Mouse (Mus musculus): ENCODE data around the gene Cela1. TPM values are rescaled to one million over a fixed set of nuclear protein-coding genes. Genes with fewer than 3 reads are reported as not detected.

Gene Cela1
- polyA plus RNA-seq, 1 experiment from 2014 or later, result 4.2 TPM

DNA sequence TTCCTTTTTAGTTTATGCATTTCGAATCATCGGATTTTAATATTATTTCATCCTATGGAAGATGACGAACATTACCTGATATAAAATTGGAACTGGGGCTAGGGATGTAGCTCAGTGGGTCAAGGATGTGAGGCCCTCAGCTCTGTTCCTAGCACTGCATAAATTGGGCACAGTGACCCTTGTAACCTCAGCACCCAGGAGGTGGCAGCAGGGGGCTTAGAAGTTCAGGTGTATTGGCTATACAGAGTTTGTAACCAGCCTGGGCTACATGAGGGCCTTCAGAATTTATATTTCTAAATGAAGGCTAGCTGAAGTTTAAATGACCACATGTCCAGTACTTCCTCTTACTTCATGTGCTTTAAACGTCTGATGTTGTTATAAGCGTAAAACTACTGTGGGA, 33.7 kb upstream of the Cela1 start:
- H3K9ac ChIP-seq, result no peak overlapping the region
- no peak for ATAC-seq (ENCODE audit: insufficient number of reproducible peaks, low FRiP score, low TSS enrichment, low read depth)
- WGBS, result 63% methylated on average over 5 of the region's 5 CpGs

DNA sequence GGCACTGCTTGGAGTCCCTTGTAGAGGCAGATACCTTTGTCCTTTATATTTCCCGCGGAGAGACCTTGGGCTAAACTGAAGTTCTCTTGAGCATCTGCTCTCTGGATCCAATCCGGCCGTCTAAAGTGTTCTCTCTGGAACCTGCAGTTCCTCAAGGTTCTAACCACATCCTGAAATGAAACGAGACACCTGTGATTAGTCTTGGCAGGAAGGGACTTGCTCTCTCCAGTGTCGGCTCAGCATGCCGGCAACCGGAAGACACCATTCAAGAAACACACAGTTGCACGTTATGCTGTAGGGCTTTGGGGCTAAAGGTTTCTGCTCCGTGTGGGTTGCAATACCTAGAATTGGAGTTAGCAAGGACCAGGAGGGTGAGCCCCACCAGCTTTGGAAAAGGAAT, 32.3 kb upstream of the Cela1 start:
- 58% methylated on average over 10 of the region's 10 CpGs for WGBS
- Histone ChIP-seq H3K4me1 (no peaks in the 10 kb centered on the region), H3K4me3 (no peak overlapping the region), H3K9ac (no peak overlapping the region), H3K9me3 (no peaks in the 10 kb centered on the region), H3K27me3 (no peaks in the 10 kb centered on the region), H3K27ac (no peak overlapping the region), H3K36me3 (no peaks in the 10 kb centered on the region), H3K4me2 (no peak overlapping the region)
- no peak for ATAC-seq (ENCODE audit: insufficient number of reproducible peaks, low FRiP score, low TSS enrichment, low read depth)

More for the DNA sequence above, 33.7 kb upstream of the Cela1 start:
- H3K27ac ChIP-seq, result no peak overlapping the region
- no peaks in the 10 kb centered on the region for H3K9me3 ChIP-seq
- no peaks in the 10 kb centered on the region for H3K36me3 ChIP-seq
- no peaks in the 10 kb centered on the region for H3K4me1 ChIP-seq
- H3K4me3 ChIP-seq, result no peak overlapping the region
- H3K4me2 ChIP-seq, result no peak overlapping the region
- H3K27me3 ChIP-seq, result no peaks in the 10 kb centered on the region

DNA sequence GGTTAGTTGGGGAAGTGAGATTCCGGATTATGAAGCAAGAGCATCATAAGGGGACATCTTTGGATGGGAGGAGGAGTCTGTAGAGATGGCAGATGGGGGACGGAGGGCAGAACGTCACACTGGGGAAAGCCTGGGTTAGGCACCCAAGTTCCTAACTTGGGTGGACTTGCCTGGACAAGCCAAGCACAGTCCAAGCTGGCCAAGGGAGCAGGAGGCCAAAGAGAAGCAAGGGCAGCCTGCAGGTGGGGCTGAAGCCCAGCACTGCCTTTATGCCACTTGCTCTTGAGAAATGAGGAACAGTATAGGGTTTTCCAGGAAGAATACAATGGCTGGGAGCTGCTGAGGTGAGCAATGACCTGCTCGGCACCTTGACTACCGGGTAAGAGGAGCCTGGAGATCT, 31.5 kb upstream of the Cela1 start:
- Histone ChIP-seq H3K27ac (no peak overlapping the region), H3K9ac (no peak overlapping the region), H3K4me3 (no peak overlapping the region), H3K27me3 (no peaks in the 10 kb centered on the region), H3K4me2 (no peak overlapping the region), H3K9me3 (no peaks in the 10 kb centered on the region), H3K36me3 (no peaks in the 10 kb centered on the region), H3K4me1 (no peaks in the 10 kb centered on the region)
- WGBS, result 90% methylated on average over 5 of the region's 5 CpGs
- no peak for ATAC-seq (ENCODE audit: insufficient number of reproducible peaks, low FRiP score, low TSS enrichment, low read depth)

DNA sequence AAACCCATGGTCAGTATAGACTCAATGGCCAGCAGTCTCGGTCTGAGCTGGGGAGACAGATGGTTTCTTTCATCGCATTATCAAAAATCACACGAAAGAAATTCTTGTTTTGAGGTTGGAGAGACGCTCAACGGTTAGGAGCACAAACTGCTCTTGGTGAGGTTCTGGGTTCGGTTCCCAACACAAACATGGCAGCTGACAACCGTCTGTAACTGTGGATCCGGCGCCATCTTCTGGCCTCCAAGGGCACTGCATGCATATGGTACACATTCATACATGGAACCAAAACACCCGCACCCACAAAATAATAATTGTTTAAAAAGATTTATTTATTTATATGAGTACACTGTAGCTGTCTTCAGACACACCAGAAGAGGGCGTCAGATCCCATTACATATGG, 30.9 kb upstream of the Cela1 start:
- H3K9me3 ChIP-seq, result no peaks in the 10 kb centered on the region
- no peaks in the 10 kb centered on the region for H3K36me3 ChIP-seq
- H3K4me3 ChIP-seq, result no peak overlapping the region
- no peak for ATAC-seq (ENCODE audit: insufficient number of reproducible peaks, low FRiP score, low TSS enrichment, low read depth)
- H3K27me3 ChIP-seq, result no peaks in the 10 kb centered on the region
- H3K4me2 ChIP-seq, result no peak overlapping the region
- no peaks in the 10 kb centered on the region for H3K4me1 ChIP-seq
- 83% methylated on average over 11 of the region's 11 CpGs for WGBS
- H3K27ac ChIP-seq, result no peak overlapping the region
- H3K9ac ChIP-seq, result no peak overlapping the region

DNA sequence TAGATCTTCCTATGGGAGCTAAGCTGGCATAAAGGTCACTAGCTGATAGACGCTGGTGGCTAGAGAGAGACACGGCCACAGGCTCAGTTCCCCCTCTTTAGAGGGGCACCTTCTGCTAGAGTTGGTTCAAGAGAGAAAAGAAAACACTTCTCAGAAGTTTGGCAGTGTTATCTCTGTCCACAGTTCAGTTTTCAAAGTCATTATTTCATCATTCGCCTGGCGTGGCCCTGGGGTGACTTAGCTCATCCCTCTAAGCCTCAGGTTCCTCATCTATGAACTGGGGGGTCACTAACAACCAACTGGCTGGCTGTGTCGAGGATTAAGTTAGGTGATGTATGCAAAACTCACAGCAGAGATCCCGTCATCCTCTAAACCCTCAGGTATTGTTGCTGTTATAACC, 30.2 kb upstream of the Cela1 start:
- Histone ChIP-seq H3K4me2 (no peak overlapping the region), H3K27ac (no peak overlapping the region), H3K9ac (no peak overlapping the region), H3K27me3 (no peaks in the 10 kb centered on the region), H3K9me3 (no peaks in the 10 kb centered on the region), H3K36me3 (no peaks in the 10 kb centered on the region), H3K4me1 (no peaks in the 10 kb centered on the region), H3K4me3 (no peak overlapping the region)
- 70% methylated on average over 6 of the region's 6 CpGs for WGBS
- no peak for ATAC-seq (ENCODE audit: insufficient number of reproducible peaks, low FRiP score, low TSS enrichment, low read depth)

DNA sequence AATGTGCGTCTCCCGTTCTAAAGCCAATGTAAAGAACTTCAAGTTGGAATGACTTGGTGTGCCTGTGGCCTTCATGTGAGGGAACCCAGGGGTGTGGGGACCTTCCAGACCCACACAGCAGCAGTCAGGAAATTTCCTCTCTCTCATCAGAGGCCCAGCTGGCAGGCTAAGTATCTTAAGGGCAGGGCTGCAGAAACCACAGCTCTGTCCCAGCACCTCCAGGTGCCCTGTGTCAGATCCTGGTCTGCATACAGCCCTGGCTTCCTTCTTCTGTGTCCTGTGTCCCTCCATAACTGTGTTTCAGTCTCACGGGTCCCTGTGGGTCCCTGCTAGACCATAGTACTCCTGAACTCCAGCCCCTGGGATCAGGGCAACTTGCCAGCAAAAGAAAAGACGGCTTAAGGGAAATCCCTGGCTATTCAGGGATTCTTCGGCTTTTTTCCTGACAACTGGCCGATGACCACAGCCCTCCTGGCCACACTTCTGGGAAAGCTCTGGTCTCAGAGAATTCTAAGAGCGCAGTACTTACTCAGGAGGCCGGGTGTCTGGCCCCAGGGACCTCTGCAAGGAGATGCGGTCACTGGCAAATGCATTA, 27.8 kb upstream of the Cela1 start:
- no peak overlapping the region for H3K9ac ChIP-seq
- no peaks in the 10 kb centered on the region for H3K4me1 ChIP-seq

DNA sequence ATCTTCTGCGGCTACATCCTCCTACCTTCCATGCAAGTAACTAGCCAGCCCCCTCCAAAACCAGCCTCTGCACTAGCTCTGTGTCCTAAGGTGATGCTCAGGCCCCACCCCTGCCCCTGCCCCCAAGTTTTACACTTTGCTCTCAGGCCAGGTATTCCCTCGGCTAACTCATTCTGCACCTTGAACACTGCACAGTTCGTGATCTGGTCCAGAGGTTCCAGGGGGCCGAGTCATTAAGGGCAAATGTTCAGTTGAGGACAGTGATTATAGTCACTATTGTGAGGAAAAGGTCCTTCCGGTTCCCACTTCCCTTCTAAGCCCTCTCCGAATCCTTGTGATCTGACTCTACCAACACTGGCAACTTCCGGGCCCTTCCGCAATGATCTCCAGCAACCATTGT, 26.7 kb upstream of the Cela1 start:
- 84% methylated on average over 8 of the region's 8 CpGs for WGBS
- Histone ChIP-seq H3K4me2 (no peak overlapping the region), H3K4me1 (no peaks in the 10 kb centered on the region), H3K27me3 (no peaks in the 10 kb centered on the region), H3K9me3 (no peaks in the 10 kb centered on the region), H3K9ac (no peak overlapping the region), H3K27ac (no peak overlapping the region), H3K36me3 (no peaks in the 10 kb centered on the region), H3K4me3 (no peak overlapping the region)
- ATAC-seq (ENCODE audit: insufficient number of reproducible peaks, low FRiP score, low TSS enrichment, low read depth), result no peak

More for the DNA sequence above, 27.8 kb upstream of the Cela1 start:
- no peak for ATAC-seq (ENCODE audit: insufficient number of reproducible peaks, low FRiP score, low TSS enrichment, low read depth)
- WGBS, result 66% methylated on average over 9 of the region's 9 CpGs
- no peak overlapping the region for H3K27ac ChIP-seq
- no peaks in the 10 kb centered on the region for H3K9me3 ChIP-seq
- no peak overlapping the region for H3K4me3 ChIP-seq
- no peaks in the 10 kb centered on the region for H3K27me3 ChIP-seq
- no peaks in the 10 kb centered on the region for H3K36me3 ChIP-seq
- no peak overlapping the region for H3K4me2 ChIP-seq

DNA sequence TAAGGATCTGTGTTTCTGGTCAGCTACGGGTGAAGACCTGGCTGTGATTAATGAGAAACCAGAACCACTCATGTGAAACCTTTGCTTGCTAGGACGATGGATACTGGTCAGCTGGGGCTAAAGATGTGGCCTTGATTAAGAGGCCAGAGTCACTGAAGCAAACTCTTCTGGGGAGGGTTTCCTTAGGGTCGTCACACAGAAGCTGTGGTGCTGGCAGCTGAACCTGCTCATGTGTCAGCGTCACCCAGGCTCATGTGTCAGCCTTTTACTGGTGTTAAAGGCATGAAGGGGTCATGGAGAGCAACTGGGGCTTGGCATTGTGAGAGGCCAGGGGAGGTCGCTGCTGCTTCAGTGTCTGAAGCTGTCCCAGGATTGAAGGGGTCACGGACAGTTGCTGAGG, 23.1 kb upstream of the Cela1 start:
- no peak for ATAC-seq (ENCODE audit: insufficient number of reproducible peaks, low FRiP score, low TSS enrichment, low read depth)
- H3K9ac ChIP-seq, result no peak overlapping the region
- WGBS, result 57% methylated on average over 6 of the region's 6 CpGs

DNA sequence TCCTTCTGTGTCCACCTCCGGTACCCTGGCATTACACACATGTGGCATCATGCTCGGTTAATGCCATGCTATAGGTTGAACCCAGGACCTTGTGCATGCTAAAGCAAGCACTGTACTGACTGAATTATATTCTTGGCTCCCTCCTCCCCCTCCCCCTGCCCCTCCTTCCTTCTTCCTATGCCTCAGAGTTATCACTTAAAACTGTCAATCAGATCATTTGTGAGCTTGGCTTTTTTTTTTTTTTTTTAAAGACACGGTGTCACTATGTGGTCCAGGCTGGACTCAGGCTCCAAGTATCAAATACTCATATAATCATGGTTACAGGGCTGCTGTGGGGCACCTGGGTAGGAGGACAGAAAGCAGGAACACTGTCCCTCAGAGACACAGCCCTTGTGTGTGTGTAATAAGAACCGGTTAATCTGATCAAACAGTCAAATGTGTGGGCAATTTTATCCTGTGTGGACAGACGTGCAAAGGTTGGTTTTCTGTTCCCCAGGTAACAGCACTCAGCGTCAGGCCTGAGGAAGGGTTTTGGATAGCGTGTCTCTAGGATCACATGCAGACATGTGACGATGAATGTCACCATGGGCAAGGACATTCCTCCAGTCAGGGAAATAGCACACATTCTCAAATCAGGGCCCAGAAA, 20.8 kb upstream of the Cela1 start:
- 76% methylated on average over 8 of the region's 8 CpGs for WGBS
- Histone ChIP-seq H3K27me3 (peaks cover 14% of the 10 kb centered on the region), H3K4me1 (peaks cover 8% of the 10 kb centered on the region), H3K27ac (no peak overlapping the region), H3K36me3 (no peaks in the 10 kb centered on the region), H3K4me3 (no peak overlapping the region), H3K4me2 (no peak overlapping the region), H3K9me3 (no peaks in the 10 kb centered on the region), H3K9ac (no peak overlapping the region)
- no peak for ATAC-seq (ENCODE audit: insufficient number of reproducible peaks, low FRiP score, low TSS enrichment, low read depth)

More for the DNA sequence above, 23.1 kb upstream of the Cela1 start:
- no peaks in the 10 kb centered on the region for H3K36me3 ChIP-seq
- H3K27ac ChIP-seq, result no peak overlapping the region
- H3K4me2 ChIP-seq, result no peak overlapping the region
- H3K9me3 ChIP-seq, result no peaks in the 10 kb centered on the region
- H3K4me3 ChIP-seq, result no peak overlapping the region
- no peaks in the 10 kb centered on the region for H3K4me1 ChIP-seq
- H3K27me3 ChIP-seq, result no peaks in the 10 kb centered on the region

DNA sequence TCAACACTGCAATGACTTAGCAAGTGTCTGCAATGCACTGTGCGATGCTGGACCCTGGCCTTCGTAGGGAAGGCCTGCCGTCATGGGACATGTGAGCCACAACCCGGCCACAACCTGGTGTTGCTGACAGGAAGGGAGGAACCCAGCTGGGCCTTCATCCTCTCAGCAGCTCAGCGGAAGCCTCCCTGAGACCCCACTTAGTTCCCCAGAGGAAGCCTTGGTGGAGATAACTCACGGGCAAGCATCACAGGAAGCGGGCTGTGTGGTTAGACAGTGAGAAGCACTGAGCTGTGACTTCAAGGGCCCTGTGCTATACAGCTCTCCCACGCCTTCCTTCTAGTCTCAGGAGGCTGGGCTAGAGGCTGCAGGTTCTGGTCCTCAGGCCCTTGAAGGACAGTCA, 18.5 kb upstream of the Cela1 start:
- no peaks in the 10 kb centered on the region for H3K36me3 ChIP-seq
- no peak overlapping the region for H3K4me2 ChIP-seq
- peaks cover 9% of the 10 kb centered on the region for H3K4me1 ChIP-seq
- peaks cover 16% of the 10 kb centered on the region for H3K27me3 ChIP-seq
- H3K4me3 ChIP-seq, result no peak overlapping the region
- no peak for ATAC-seq (ENCODE audit: insufficient number of reproducible peaks, low FRiP score, low TSS enrichment, low read depth)
- WGBS, result 77% methylated on average over 8 of the region's 8 CpGs
- H3K9ac ChIP-seq, result no peak overlapping the region
- H3K27ac ChIP-seq, result no peak overlapping the region
- H3K9me3 ChIP-seq, result no peaks in the 10 kb centered on the region

DNA sequence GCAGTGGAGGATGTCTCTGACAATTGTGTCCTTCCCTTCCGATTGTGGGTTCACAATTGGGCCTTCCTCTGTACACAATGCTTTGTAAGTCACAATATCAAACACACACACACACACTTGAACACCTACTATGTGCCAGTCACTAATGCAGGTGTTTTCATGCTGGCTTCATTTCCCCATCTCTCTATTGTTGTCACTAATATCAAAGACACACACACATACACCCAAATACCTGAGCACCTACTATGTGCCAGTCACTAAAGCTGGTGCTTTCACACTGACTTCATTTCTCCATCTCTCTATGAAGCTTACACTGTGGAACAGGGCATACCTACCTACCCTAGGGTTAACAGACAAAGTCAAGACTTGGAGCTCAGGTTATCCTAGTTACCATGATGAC, 17.7 kb upstream of the Cela1 start:
- Histone ChIP-seq H3K27me3 (peaks cover 16% of the 10 kb centered on the region), H3K9me3 (no peaks in the 10 kb centered on the region), H3K27ac (no peak overlapping the region), H3K4me3 (no peak overlapping the region), H3K4me2 (no peak overlapping the region), H3K9ac (no peak overlapping the region), H3K36me3 (no peaks in the 10 kb centered on the region), H3K4me1 (peaks cover 11% of the 10 kb centered on the region)
- no peak for ATAC-seq (ENCODE audit: insufficient number of reproducible peaks, low FRiP score, low TSS enrichment, low read depth)
- WGBS, result 89% methylated on average over 1 of the region's 1 CpGs

DNA sequence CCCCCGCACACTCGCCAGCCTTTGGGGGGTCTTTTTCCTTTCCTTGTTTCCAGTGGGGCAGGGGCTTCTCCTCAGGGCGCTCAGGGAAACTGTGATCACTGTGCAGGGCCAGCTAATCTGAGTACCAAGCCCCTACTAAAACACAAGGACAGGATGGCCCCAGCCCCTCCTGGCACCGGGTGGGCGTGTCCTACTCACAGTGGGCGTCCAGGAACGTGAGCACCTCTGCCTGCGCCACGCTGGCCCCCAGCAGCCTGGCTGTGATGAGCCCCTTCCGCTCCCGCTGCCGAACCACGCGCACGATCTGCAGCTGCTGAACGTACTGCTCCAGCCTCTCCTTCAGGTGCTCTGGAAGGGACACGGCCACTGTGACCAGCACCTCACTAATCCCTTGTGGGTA, 16.2 kb upstream of the Cela1 start:
- H3K9me3 ChIP-seq, result no peaks in the 10 kb centered on the region
- H3K9ac ChIP-seq, result no peak overlapping the region
- peak overlapping the region; percentile 34 for H3K4me2 ChIP-seq
- H3K4me3 ChIP-seq, result 0 out of 2 replicates have a peak overlapping the region, but pooled peaks have one; percentile 4
- H3K27me3 ChIP-seq, result peaks cover 16% of the 10 kb centered on the region
- peaks cover 11% of the 10 kb centered on the region for H3K4me1 ChIP-seq
- no peaks in the 10 kb centered on the region for H3K36me3 ChIP-seq
- no peak overlapping the region for H3K27ac ChIP-seq
- no peak for ATAC-seq (ENCODE audit: insufficient number of reproducible peaks, low FRiP score, low TSS enrichment, low read depth)
- WGBS, result 6% methylated on average over 17 of the region's 17 CpGs

DNA sequence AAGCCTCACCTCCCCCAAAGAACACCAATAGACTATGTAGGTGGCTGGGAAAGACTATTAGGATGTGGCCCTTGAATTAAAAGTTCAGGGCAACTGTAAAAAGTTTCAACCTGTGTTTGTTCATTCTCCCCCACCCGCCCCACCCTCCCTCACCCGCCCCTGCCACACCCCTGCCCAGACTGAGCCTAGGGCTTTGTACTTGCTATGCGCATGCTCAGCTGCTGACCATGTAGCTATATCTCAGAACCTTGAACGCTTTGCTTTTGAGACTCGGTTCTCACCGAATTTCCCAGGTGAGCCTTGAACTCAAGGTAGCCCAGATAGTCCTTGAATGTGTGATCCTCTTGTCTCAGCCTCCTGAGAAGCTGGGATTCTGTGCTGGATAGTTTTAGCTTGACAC, 14.1 kb upstream of the Cela1 start:
- Histone ChIP-seq H3K9ac (no peak overlapping the region), H3K4me1 (peaks cover 11% of the 10 kb centered on the region), H3K36me3 (no peaks in the 10 kb centered on the region), H3K4me3 (no peak overlapping the region), H3K27me3 (peaks cover 16% of the 10 kb centered on the region), H3K9me3 (no peaks in the 10 kb centered on the region), H3K4me2 (no peak overlapping the region), H3K27ac (no peak overlapping the region)
- no peak for ATAC-seq (ENCODE audit: insufficient number of reproducible peaks, low FRiP score, low TSS enrichment, low read depth)
- WGBS, result 71% methylated on average over 6 of the region's 6 CpGs
